Mouse (Mus musculus): ENCODE data around the gene Bcl2l11.
A peak's percentile ranks its signal among the peaks of the same experiment; 100 is the strongest.
"Not testable (repeated sequence)": the region's sequence is repeated elsewhere in the genome, so short reads cannot be mapped to it uniquely, and the experiment has no call there.

The Bcl2l11 gene

DNA sequence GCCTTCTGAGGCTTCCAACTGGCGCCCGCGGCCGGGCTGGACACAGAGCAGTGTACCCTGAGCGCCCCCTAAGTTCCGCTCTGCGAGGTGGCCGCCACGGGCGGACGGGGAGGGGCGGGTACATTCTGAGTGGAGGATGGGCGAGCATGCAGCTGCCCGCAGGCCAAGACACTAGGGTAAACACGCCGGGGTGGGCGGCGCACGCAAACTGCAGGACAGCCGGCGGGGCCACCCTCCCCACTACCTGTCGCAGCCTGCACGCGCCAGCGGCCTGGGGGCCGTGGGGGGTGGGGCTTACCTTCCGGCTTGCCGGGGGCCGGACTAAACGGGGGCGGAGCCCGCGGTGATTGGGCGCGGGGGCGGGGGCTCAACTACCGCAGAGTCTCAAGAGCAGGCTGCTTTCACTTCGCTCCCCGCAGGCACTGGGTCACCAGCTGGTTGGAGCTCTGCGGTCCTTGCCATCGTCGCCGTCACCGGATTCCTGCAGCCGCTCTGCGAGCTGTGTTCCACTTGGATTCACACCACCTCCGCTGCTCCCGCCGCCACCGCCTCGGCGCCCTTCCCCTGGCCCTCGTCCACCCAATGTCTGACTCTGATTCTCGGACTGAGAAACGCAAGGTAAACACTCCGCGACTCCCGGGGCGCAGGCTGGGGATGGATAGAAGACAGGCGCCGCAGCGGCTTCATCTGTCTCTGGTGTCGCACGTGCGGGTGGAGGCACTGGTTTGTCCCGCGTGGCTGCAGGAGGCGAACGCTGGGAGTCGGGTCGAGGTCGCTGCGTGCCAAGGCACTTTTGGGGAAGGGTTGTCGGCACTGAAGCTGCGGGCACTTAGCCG is at the start of gene Bcl2l11:
TSS of gene Bcl2l11 (plus strand) at position 404 of the 836 bp plus-strand sequence.
- peak; percentile 98 to 99 for DNase-seq

DNA sequence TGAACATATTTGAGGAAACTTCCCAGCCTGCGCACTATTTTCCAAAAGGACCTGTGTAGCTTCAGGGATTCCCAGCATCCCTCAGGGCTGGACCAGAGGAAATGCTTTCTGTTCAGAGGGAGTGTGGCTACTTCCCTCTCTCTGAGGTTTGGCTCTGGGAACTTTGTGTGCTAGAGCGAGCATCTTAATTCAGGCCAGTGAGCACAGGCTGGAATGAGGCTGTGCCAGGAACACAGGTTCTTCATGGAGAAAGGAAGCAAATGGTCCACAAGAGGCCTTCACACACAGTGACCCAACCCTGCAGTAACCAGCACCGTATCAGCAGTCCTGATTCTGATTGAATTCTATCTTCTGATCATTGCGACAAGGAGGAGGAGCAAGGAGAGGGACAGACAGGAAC is 48.9 kb upstream of the Bcl2l11 start:
- no peak for DNase-seq

DNA sequence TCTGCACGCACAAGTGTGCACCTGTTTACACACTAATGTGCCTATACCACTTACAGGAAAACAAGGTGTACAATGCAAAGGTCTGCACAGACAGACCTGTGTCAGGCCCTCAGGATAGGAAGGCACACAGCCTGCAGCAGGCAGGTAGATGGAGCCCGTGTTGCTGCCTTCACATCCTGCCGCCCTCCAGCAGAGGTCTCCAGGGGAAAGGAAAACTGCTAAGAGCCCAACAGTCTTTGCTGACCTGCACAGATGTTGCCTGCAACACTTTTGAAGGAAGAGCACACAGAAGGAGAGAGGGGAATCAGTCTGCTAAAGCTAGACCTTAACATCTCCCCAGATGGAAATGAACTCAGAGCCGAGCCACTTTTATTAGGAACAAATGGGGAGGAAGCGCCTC is 47.0 kb upstream of the Bcl2l11 start:
- DNase-seq = peak; percentile 53 to 70

DNA sequence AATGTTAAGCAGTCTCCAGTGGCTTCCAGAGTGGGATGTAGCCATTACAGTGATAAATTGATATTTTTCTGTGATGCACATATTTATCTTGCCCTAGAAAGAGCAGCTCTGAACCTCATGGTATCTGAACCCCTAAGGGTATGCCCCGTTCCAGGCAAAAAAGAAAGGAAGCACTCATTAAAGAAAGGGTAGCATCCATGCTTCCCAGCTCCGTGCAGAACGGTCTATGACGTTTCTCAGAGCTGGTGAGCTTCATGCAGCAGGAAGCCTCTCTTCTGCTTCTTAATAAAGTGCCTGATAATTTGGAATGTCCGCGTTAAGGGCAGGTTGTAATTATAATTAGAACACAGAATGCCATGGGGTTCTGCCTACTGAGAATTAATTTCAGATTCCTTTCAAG is 46.5 kb upstream of the Bcl2l11 start:
- no peak for DNase-seq

DNA sequence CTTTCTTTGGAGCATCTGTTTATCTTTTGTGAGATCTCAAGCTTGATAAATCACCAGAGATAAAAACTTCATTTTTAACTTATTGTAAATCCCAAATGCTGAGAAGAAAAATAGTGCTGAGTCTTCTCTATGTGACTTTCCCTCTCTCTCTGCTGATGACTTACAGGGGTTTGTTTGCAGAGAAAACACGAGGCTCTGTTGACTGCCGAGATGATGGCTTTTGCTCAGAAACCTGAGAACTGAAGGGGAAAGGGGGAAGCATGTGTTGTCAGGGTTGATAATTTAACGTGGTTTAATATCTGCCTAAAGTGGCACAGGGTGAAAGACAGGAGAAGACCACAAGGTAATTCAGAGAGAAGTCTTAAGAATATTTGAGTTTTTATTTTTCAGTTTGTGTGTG is 42.0 kb upstream of the Bcl2l11 start:
- no peak for DNase-seq

DNA sequence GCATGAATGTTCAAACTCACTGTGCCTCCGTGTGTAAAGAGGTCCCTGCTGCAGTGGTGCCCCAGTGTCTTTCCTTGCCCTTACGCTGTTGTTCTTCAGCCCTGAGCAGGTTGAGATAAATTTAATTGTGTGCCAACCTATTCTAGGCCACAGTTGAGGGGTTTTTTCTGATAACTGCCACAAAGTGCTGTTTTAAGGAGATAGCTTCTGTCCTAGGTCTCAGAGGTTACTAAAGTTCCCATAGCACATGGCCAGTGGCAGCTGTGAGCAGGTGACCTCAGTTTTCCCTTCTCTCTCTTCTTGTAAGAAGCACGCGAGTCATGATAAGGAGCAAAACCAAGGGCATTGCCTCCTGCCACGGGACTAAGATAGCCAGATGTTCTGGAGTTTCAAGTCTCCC is 41.2 kb upstream of the Bcl2l11 start:
- no peak for DNase-seq

DNA sequence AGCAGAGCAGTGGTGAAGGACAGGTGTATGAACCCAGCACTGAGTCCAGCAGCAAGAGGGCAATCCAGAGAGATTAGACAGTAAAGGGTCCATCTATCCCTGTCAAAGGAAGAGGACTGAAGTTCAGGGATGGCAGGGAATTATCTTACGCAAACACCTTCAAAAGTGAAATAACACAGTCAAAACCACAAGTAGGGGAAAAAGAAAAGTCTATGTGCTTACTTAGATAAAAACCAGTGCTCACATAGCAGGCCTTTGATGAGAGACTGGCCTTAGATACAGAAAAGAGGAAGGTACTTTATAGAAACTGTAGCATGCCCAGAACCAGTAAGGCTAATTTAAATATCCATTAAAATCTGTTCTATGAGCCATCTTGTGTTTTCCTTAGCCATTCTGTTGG is 40.4 kb upstream of the Bcl2l11 start:
- no peak for DNase-seq

DNA sequence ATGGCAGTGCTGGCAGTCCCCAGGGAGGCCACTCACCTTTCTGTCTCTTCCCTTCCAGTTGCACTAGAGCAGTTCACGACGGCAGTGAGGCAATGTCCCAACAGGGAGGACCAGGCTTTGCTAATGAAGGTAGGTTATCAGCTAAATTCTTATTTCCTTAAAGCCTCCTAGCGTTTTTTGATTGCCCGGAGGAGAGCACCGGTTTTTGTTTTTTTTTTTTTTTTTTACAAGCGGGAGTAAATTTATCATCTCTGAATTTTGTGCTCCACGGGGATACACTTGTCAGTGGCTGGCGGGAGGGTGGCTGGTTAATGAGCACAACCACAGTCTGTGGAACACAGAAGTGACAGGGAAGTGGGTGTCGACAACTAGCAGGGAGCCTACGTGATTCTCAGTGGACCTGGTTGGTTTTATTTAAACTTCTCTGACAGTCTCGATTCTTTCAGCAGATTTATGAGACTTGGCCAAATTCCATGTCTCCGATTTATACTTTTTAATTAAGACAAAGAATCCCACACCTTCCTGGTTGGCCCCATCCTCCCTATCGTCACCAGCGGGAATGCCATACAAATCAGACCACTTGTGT is 39.4 kb upstream of the Bcl2l11 start:
- no peak for DNase-seq

DNA sequence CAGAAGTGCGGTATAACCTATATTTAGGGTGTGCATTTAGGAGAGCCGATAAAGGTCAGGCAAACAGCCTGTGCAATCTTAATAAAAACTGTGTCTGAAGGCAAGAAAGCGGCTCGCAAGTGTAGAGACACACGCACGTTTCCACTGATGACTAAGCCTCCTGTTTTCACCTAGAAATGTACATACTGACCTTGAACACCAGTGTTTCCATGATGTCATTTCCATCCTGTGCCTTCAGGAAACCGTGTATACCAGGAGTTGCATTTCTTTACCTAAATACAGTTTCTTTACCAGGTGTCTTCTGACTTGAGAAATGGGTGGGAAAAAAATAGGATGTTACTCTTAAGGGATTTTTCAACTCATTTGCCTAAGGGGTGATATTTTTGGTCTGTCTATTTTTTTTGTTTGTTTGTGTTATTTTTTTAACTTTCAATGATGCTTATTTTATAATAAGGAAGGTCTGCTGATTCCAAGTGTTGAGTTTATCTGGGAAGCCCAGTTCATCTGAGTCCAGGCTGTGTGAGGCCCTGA is 38.8 kb upstream of the Bcl2l11 start:
- no peak for DNase-seq

DNA sequence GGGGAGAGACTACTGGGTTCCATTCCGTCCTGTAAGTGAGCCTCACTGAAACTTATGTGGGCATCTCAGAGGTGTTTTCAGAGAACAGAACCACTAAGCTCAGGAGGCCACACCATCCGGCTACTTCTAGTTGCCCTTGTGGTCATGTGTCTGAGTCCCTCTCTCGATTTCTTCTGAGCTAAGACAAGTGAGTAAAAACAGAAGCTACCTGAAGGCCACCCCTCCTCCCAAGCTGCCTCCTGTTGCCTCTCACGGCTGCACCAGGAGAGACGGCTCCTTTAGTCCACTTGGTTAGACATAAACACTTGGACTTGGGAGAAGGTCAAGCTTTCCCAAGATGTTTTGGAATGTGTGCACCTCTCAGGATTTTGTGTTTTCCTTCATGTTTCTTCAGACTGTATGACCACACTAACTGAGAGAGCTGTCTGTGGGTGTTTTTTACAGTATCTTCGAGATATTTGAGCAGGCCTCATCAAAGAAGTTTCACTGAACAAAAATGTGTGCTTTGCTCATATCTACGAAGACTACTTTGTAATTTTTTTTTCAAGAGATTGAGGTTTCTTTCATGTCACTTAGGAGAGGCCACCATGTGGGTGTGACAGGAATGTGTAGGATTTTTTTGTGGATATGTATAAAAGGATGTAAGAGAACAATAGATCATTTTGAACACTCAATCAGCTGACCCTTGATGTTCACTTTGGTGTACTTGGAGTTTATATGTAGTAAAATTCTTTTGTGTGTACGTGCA is 37.9 kb upstream of the Bcl2l11 start:
- no peak for DNase-seq

DNA sequence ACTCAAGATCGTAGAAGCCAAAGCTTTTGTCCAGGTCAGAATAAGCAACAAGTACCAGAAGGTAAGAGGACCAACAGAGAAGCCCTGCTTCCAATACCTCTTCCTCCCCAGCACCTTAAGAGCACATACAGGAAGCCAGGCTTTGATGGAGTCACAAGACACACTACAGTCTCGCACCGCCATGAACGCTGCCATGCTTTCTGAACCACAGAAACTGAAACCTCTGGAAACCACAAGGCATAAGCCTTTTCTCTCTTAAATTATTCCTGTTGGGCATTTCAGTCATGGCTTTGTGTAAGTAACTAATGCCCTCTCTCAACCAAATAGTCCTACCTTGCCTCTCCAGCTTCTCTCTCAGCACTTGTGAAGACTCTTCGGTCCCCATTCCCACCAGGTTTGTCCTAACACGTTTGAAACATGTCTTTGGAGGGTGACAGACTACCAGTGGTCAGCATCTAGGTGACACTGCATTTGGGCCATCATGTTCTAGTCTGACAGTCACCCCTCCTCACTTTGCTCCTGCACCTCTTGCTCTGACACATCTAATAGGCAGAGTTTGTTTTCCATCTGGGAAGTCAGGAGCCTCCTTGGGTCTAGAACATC is 35.5 kb upstream of the Bcl2l11 start:
- DNase-seq = no peak

DNA sequence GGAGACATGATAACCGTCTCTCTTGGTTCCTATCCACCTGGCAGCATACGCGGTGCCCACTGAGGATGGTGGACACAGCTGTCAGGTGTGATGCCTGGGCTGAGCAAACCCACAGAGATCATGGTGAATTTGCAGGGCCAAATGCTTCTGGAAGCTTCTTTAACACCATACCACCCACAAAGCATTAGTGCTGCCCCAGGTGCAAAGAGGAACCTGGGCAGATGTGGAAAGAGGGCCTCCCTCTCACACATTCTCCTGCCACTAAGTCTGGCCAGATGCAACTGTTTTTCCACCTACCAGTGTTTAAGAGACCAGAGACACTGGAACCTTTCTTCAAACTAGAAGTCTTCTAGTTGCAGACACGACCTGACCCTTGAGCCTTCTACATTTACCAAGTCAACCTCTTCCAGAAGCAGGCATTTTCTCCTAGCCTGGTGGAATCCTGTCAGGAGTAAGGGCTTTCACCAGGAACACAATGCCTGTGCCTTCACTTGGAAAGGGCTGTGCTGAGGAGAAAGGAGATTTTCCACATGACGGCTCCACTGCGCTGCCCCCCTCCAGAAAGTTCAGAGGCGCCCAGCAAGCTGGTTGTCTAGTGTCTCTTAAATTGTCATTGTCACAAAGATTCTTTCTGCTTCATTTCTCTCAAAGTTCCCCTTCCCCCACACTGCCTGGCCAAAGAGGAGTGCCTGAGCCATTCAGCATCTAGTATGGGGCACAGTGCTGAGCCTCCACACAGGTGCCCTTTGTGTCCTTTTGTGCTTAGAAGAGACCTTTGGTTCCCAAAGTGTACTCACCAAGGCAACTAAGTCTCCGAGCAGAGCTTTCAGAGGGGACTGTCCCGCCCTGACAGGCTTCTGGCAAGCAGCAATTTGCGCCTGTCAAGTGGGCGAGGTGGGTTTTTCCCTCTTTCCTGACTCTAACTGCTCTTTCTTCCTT is 34.1 kb upstream of the Bcl2l11 start:
- peak in 1 of 2 experiments; percentile 44 for DNase-seq

DNA sequence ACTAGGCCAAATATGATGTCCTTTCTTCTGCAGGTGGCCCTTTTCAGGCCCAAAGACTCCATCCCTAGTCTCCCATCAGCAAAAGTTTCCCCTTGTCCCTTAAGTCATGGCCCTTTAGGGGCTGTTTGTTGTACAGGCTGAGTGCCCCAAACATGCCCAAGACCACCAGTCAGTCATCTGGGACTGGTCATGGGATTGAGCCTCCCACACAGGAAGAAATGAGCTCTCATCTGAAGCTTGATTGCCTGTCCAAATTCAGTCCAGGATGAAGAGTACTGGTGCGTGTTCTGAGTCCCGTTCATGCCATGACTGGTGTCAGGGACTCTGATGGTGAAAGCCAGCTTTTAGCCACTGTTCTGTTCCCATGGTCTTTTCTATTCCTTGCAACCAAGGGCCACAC is 33.4 kb upstream of the Bcl2l11 start:
- no peak for DNase-seq

DNA sequence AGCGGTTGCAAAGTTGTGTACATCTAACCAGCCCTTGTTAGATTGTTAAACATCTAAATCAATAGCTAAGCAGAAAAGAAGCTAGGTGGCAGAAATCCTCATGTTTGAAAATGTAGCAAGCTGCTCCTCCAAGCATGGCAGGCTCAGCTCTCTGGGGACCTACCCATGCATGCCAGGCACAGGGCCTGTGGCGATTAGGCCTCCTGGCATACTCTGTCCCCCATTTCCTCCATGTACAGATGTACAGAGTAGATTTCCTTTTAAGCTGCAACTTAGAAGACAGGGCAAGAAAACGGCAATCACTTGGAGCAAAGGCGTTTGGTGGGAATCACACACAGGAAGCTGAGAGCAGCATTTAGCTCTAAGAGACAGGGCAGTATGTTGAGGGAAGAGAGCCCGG is 31.6 kb upstream of the Bcl2l11 start:
- no peak for DNase-seq

DNA sequence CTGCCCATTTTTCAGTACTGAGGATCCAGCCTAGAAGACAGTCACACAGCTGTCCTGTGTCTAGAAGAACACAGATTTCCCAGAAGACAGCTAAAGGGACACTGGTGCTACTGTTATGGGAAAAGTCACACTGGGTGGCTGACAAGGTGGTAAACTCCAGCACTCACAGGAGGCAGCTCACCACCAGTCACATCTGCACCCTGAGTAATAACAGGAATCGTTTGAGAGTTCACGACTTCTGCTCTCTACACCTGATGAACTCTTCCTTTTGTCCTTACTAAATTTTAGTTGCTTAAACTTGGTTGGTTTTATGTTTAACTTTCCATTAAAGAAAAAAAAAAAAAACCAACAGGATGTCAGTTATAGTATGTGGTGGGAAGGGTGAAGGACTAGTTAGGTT is 31.2 kb upstream of the Bcl2l11 start:
- no peak for DNase-seq

DNA sequence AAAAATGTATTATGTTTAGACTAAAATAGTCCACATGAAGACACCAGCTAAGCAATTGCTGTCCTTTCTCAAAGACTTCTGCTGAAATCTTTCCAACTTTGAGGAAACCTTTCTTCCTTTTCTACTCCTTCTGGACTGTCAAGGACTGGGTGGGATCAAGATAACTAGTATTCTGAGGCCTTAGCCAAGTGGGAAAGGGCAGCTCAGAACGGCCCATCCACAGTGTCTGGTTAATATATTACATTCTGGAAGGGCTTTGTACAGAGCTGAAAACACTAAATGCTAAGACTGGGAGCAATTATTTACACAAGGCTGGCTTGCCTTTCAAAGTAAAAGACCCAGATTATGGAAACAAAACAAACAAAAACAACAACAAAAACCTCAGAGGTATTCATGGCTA is 30.6 kb upstream of the Bcl2l11 start:
- no peak for DNase-seq

DNA sequence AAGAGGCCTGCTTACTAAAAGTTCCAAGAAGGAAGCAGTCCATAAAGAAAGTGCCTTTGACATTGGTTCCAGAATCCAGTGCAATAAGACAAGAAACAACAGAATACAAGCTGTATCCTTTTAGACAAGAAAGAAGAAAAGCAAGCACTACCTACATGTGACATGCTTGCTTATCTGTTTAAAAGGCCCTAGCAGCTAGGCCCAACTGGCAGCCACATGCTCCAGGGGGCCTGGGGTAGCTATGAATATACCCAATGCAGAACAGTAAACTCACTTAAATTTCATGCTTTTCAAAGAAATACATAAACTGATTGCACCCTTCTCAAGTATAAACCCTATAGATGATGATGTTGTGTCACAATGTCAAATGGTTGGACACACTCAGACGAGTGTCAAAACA is 29.8 kb upstream of the Bcl2l11 start:
- DNase-seq = no peak

DNA sequence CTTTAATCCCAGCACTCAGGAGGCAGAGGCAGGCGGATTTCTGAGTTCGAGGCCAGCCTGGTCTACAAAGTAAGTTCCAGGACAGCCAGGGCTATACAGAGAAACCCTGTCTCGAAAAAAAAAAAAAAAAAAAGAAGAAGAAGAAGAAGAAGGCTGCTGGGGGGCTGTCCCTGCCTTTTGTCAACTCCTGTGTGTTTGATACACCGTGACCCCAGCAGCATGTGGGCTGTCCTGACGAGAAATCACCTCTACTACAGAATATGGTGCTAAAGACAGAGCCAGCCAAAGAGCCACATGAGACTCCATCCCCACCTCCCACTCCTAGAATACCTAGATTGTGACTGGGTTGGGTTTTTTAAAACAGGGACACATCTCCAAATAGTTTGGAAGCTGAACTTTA is 27.7 kb upstream of the Bcl2l11 start:
- not testable (repeated sequence) for DNase-seq

DNA sequence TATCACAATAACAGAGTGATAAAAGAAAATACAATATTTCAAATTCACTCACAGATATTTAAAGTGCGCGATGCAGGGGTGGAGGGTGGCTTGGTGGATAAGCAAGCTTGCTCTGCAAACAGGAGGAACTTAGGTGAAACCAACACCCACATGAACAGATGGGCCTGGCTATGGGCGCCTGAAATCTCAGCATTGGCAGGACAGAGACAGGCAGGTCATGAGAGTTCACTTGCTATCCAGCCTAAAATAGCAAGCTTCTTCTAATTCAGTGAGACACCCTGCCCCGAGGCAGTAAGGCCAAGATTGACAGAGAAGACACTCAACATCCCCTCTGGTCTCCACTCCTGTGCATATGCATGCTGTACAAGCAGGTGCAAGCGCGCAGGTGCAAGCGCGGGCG is 23.8 kb upstream of the Bcl2l11 start:
- no peak for DNase-seq

DNA sequence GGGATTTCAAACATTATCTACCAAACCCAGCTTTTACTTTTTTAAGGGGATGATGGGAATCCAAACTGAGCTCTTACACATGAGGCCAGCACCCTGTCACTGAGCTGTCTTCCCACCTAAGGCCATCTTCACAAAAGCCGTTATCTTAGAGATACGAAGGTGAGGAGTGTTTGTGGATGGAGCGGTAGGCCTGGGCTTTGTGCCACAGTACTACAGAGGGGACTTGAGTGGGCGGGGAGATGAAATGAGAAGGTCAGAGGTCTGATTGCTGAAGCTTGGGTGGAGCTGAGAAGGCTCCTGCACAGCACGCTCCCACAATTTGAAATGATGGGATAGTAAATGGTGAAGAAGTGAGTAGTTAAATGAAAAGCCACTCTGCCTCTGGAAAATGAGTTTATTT is 21.0 kb upstream of the Bcl2l11 start:
- DNase-seq = no peak

DNA sequence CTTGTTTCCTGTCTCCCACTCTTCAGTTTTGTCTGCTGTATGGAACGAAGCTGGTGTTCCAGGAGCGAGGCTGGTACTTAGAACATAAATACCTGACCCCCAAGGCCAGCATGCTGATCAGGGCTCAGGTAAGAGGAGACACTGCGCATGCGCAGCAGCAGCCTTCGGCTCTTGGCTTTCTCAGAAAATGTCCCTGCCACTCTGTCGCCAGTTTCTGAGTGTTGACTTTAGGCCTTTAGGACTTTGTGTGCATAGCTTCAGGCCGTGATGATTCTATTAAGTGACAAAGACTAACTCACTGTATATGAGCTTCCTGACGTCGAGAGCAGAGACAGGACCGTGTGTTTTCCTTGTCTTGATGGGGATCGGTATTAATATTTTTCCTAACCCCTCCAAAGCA is 20.2 kb upstream of the Bcl2l11 start:
- no peak for DNase-seq

DNA sequence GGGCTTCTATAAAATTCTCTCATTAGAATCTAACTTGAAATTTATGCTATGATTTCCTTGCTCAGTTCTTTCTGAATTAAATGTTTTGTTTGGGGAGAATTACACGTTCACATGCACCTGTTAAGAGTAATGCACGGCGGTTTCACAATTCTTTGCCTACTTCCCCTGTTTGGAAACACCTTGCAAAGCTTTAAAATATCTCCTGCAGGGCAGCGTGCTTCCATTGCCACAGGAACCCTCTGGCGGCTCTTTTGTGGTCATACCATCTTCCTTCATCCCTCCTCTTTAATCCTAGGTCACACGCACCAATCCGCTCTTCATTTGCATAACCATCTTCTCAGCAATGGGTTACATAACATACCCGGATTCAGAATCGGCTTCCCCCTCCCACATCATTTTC is 14.3 kb upstream of the Bcl2l11 start:
- DNase-seq = no peak
